Mouse (Mus musculus): ENCODE measurements around the gene Clca3b.
"Not testable (repeated sequence)": the region's sequence is repeated elsewhere in the genome, so short reads cannot be mapped to it uniquely, and the experiment has no call there.

Gene Clca3b

GRCm38 (mm10) chr3:144849014-144849556 is at the start of gene Clca3b:
Gene Clca3b, minus strand, starts transcription at chr3:144849357.
- not testable (repeated sequence) for DNase-seq (ENCODE audit: low read depth)

GRCm38 (mm10) chr3:144897042-144897678 is 48.0 kb upstream of the Clca3b start:
- DNase-seq (ENCODE audit: low read depth) = no peak

DNA sequence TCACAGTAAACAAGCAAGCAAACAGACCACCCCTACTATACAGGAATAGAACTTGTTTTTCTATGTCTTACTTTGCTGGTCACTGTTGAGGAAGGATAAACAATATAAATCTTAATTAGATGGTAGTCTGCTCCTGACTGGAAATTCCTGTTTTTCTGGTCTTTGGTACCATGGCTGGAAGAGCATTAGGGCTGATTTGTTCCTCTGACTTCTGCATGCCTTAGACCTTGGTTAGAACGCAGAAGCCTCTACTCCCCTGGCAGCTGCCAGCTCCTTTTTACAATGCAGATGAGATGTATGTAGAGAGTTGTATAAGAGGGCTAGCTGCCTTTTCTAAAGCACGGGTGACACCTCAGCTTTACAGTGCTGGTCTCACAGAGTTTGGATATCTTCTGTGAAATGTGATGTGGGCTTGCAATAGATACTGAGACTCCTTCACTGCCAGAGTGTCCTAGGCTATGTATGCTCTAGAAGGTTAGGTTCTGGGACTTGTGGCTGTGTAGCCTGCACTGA is 41.1 kb upstream of the Clca3b start:
- no peak for DNase-seq (ENCODE audit: low read depth)

DNA sequence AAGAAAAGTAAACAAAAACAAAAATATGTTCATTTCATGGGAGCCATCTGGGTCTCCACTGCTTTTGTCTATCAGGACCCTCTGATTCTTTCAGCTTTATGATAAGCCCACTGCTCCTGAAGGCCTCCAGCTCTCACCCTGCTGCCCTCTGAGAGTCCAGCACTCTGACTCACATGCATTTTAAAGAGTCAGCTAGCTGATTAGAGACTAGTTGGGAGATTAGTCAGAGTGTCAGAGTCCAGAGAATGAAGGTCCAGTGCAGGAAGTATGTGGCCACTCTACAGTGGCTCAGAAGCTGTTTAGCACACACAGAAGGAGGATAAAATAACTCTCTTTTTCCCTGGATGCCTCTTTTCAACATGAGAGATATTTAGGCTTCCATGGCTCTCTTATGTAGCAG is 37.8 kb upstream of the Clca3b start:
- no peak for DNase-seq (ENCODE audit: low read depth)

- DNase-seq (ENCODE audit: low read depth) = not testable (repeated sequence)
These were observed 22.9 kb upstream of the Clca3b start for GRCm38 (mm10) chr3:144872012-144872411.

- DNase-seq (ENCODE audit: low read depth) = no peak
These were observed 427 bp upstream of the Clca3b start for GRCm38 (mm10) chr3:144849584-144849983.

- no peak for DNase-seq (ENCODE audit: low read depth)
These were observed 21.9 kb downstream of the Clca3b start for GRCm38 (mm10) chr3:144827257-144827656.

DNA sequence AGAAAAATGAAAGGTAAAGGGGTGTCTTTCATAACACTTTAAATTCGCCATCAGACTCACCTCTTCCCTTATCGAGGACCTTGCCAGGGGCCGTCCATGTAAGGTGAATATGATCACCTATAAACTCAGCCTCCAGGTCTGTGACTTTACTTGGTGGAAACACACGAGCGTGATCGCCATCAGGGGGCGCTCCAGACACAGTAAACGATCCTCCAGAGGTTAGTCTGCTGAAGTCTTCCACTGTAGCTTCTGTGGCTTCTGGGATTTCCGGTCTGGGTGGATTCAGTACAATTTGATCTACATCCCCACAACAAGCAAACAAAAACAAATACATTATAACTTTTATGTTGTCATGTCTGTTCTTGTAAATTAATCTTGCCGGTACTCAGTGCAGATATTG is 24.0 kb downstream of the Clca3b start:
- DNase-seq (ENCODE audit: low read depth) = peak; percentile 55

GRCm38 (mm10) chr3:144823331-144823730 is 25.8 kb downstream of the Clca3b start:
- no peak for DNase-seq (ENCODE audit: low read depth)

DNA sequence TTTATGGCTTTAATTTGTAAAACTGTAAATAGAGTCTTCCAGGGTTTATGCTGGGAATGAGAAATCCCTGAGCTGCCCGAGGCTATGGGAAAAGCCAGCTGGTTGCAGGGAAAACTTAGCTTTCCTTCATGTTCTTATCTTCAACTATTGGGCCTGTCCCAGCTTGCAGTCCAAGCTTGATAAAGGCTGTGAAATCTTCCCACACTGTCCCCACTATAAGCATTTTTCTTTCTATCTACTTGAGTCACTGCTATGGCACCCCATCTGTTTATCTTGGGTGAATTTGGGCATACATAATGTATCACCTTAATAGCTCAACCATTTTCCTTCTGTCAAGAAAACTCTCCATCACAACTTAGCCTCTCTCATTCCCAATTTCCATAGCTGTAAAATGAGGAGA is 28.5 kb downstream of the Clca3b start:
- no peak for DNase-seq (ENCODE audit: low read depth)

- DNase-seq (ENCODE audit: low read depth) = not testable (repeated sequence)
These were observed 29.9 kb downstream of the Clca3b start, which contains the start of gene Clca3a2 for GRCm38 (mm10) chr3:144819219-144819618. Gene Clca3a2, minus strand, starts transcription at chr3:144819494.

DNA sequence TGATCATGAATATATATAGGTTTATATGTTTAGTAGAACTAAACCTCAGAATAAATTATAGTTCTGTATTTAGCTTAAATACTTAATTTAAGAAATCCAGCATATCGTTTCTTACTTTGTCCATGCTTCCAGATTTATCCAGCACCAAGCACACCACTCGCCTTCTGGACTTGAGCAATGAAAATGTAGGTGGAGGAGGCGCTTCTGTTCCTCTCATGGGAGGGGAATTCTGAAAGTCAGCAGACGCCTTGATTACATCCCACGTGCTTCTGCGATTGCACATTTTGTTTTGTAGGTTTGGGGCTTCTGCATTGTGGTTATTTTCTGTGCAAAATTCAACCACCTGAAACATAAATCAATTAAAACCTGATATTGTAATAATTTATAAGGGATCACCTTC is 35.8 kb downstream of the Clca3b start:
- not testable (repeated sequence) for DNase-seq (ENCODE audit: low read depth)

- DNase-seq (ENCODE audit: low read depth) = no peak
These were observed 37.3 kb downstream of the Clca3b start for GRCm38 (mm10) chr3:144811821-144812220.

GRCm38 (mm10) chr3:144808153-144808925 is 40.8 kb downstream of the Clca3b start:
- not testable (repeated sequence) for DNase-seq (ENCODE audit: low read depth)

GRCm38 (mm10) chr3:144806626-144807025 is 42.5 kb downstream of the Clca3b start:
- DNase-seq (ENCODE audit: low read depth) = not testable (repeated sequence)

DNA sequence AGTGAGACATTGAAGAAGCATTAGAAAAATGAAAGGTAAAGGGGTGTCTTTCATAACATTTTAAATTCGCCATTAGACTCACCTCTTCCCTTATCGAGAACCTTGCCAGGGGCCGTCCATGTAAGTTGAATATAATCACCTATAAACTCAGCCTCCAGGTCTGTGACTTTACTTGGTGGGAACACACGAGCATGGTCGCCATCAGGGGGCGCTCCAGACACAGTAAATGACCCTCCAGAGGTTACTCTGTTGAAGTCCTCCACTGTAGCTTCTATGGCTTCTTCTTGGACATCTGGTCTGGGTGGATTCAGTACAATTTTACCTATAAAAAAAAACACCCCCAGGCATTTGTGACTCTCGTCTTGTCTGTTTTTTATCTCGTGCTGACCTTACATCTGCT is 47.3 kb downstream of the Clca3b start:
- DNase-seq (ENCODE audit: low read depth) = peak; percentile 11

DNA sequence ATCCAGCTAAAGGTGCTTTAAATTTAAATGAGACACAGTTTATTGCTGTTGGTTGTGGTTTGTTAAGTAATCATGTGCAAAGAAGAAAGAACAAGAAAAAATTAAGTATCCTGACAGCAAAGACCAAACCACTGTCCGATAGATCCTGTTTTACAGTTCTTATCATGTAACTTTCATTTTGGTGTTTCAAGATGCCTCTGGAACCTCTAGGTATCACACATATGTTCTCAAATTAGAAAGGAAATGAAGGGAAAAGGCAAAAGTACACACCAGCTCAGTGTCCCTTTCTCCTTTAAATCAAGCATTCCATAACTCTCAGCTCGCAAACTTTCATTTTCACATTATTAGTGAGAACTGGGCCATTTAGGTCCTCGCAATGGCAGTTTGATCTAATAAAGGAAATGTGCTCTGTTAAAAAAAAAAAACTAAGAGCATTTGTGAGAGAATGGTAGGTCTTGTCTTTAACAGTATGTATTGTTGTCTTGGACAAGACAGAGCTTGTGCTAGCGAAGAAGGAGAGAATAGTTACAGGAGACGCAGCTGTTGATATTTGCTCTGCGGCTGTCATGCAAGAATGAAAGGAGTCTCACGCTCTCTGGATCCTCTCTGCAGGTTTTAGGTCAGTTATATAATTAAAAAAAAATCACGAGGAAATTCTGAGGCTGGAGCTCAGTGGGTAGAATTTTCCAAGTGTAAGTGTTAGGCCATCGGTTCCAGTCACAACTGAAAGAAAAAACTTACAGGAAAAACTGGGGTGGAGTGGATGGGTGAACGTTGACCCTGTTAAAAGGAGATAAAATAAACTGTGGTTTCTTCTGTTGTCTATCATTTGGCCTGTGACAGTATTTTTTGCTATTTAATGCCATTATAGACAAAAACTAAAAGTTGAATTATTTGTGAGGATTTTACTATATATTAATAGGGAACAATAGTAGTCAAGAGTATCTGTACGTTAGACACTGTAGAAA is 63.7 kb downstream of the Clca3b start:
- DNase-seq (ENCODE audit: low read depth) = no peak
